Mouse (Mus musculus) ovary, adult 2 months (tissue): ENCODE measurements around the gene Eps15l1. TPM values are rescaled to one million over a fixed set of nuclear protein-coding genes. Genes with fewer than 3 reads are reported as not detected.

Experiments
- polyA plus RNA-seq: library from polyadenylated mRNA; depleted of rRNA; stranded (reverse); fragments of >200 nt; gene quantifications from 2 replicates; pipeline ENCODE4 v1.2.3, GENCODE M21; 2012; rRNA removed

Gene Eps15l1
- polyA plus RNA-seq = 51.1 and 52.0 TPM in 2 replicates

DNA sequence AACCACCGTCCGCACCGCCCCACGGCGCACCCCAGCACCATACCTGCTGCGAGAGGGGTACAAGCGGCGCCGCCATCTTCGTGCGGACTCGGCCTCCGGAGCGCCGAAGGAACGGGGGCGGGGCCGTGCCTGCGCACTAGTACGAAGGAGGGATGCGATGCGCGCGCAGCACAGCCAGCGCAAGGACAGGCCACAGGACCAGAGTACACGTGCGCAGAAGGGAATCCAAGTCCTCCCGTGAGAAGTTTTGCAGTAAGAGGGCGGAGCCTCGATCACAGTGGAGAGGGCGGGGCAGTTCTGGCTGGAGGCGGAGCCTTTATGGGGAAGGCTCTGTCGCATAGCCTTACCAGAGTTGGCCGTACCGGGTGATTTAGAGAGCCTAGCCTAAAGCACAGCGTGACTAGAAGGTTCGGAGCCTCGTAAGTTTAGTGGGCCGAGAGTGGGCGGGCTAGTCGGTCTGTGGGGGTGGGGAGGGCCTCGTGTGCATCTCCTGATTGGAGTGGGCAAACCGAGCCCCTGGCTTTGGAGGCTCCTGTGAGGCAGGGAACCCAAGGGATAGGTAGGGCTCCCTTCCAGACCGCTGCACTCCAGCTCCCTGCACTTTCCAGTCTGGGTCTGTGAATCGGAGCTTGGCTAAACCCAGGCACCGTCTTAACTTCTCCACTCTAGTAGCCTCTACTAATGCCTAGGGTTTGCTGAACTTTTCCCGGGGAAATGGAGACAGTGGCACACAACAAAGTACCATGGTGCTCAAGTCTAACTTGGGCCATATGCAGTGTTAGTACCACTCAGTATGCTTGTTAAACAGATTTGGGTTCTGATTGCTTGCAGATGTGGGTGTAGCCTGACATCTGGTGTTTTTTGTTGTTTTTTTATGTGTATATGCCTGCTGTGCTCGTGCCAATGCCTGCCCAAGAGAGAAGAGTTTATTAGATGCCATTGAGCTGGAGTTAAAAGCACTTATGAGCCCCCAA, at the start of gene Eps15l1:
Gene Eps15l1 (minus strand): TSS at position 99 of the 974 bp plus-strand sequence.

DNA sequence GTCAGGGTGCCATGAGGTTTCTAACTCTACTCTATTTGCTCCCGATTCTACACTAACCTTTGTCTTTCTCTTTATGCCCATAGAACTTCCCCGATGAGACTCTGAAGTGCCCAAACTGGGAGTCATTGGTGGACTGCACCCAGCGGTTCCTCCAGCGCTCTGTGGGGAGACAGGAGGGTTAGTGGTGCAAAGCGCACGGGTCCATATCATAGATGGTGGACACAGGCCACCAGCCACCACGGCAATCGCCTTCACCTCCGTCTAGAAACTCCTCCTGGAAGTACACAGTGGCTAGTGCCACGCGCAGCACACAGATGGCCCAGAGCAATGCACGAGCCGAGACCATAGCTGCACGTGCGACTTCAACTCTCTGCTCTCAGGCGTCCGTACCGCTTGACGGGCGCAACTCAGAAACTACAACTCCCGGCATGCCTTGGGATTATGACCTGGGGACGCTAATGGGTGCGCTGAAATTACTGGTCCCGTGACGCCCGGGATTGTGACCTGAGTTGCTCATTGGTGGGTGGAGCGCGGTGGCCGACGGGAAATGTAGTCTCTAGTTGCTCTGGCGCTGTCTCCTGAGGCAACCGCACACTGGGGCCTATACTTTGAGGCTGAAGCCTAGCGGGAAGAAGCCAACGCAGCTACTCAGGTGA, 22.2 kb upstream of the Eps15l1 start, which contains the start of the genes Calr3 and 1700030K09Rik:
Gene Calr3 (minus strand): TSS at position 533 of the 656 bp plus-strand sequence.
Gene 1700030K09Rik (plus strand): TSS at position 543 of the 656 bp plus-strand sequence.

DNA sequence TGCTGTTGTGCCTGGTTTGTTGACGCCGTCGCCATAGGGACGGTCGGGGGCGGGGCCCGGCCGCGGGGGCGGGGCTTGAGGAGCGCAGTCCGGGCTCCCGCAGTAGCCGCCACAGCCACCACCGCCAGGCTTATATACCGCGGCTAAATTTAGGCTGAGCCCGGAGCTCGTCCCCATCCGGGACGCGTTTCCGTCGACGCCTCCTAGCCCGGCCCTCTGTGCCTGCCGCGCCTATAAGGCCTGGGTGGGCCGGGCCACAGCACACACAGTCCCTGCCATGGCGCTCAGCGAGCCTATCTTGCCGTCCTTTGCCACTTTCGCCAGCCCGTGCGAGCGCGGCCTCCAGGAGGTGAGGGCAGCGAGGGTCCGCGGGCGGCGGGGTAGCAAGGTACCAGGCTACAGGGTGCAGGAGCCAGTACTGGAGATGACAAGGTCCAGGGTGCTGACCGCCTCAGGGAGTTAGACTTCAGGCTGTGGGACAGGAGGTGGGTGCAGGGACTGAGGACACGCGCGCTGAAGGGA, 102.4 kb downstream of the Eps15l1 start, which contains the start of gene Klf2:
Gene Klf2 (plus strand): TSS at position 233 of the 522 bp plus-strand sequence.

DNA sequence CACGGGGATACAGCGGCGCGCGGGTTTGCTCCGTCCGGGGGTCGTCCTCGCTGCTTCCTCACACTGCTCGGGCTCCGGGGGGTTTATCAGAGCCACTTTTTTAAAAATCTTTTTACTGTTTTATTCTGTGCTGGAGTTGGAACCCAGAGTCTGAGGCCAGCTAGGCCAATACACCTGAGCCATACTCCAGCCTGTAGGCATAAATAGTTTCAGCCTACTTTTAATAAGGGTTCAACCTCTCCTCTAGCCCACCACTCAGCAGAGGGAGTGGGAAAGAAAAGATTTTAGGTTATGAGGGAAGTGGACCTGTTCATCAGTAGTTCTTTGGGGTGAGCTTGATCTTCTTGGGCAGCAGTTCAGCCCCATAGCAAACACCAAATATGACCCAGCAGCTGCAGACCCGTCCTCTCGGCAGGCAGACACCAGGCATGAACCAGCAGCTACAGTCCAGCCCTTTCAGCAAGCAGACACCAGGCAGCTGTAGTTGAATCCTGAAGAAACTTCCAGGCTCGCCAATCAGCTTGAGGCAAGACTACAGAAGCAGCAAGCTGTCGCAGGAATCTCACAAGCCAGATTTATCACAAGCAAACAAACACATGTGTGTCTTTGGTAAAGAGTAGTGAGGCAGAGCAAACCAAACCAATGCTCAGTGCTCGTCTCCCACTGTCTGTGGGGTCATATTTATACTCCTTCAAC, 115.9 kb downstream of the Eps15l1 start, which contains the start of gene Gm10282:
Gene Gm10282 (minus strand): TSS at position 51 of the 696 bp plus-strand sequence.

Other genes starting within 250 kb of the Eps15l1 start
- 0.53 and 0.71 TPM in 2 replicates for gene Hsh2d, start 231.8 kb downstream of the Eps15l1 start, polyA plus RNA-seq
- 0.41 TPM in 1 of 2 replicates, not detected in the other for gene Cib3, start 208.6 kb downstream of the Eps15l1 start, polyA plus RNA-seq
- gene Gm11034, start 207.8 kb downstream of the Eps15l1 start, polyA plus RNA-seq = not detected in 2 replicates
- 33.0 and 50.7 TPM in 2 replicates for gene Fam32a, start 201.7 kb downstream of the Eps15l1 start, polyA plus RNA-seq
- gene Ap1m1, start 181.4 kb downstream of the Eps15l1 start, polyA plus RNA-seq = 102 and 137 TPM in 2 replicates
- 1.5 and 1.7 TPM in 2 replicates for gene Gm10282, start 116.2 kb downstream of the Eps15l1 start, polyA plus RNA-seq
- gene Klf2, start 102.4 kb downstream of the Eps15l1 start, polyA plus RNA-seq = 63.9 and 91.3 TPM in 2 replicates
- gene Calr3, start 22.4 kb upstream of the Eps15l1 start, polyA plus RNA-seq = 0.41 and 0.86 TPM in 2 replicates
- gene 1700030K09Rik, start 22.4 kb upstream of the Eps15l1 start, polyA plus RNA-seq = 15.3 and 15.7 TPM in 2 replicates
- gene Cherp, start 53.8 kb upstream of the Eps15l1 start, polyA plus RNA-seq = 59.9 and 80.5 TPM in 2 replicates
- 88.6 and 92.3 TPM in 2 replicates for gene Slc35e1, start 71.2 kb upstream of the Eps15l1 start, polyA plus RNA-seq
- gene Med26, start 126.8 kb upstream of the Eps15l1 start, polyA plus RNA-seq = 31.9 and 33.3 TPM in 2 replicates
- 39.8 and 43.6 TPM in 2 replicates for gene Smim7, start 149.6 kb upstream of the Eps15l1 start, polyA plus RNA-seq
- gene Tmem38a, start 150.6 kb upstream of the Eps15l1 start, polyA plus RNA-seq = 53.7 and 58.2 TPM in 2 replicates
- 2.1 and 2.4 TPM in 2 replicates for gene Nwd1, start 225.3 kb upstream of the Eps15l1 start, polyA plus RNA-seq